Mouse (Mus musculus): ENCODE data around the gene Klk1b21.
"Not testable (repeated sequence)": the region's sequence is repeated elsewhere in the genome, so short reads cannot be mapped to it uniquely, and the experiment has no call there.

The Klk1b21 gene

GRCm38 (mm10) chr7:44102028-44102427 is at the start of gene Klk1b21:
TSS of gene Klk1b21 (plus strand) at chr7:44102328.
- DNase-seq = not testable (repeated sequence)

GRCm38 (mm10) chr7:44072117-44072516 is 30.0 kb upstream of the Klk1b21 start:
- no peak for DNase-seq

GRCm38 (mm10) chr7:44077703-44078102 is 24.4 kb upstream of the Klk1b21 start:
- DNase-seq = no peak

- no peak for DNase-seq
Measured at GRCm38 (mm10) chr7:44096111-44096510, 6.0 kb upstream of the Klk1b21 start.

GRCm38 (mm10) chr7:44112373-44112772 is 10.2 kb downstream of the Klk1b21 start, which contains the start of gene Klk1b22:
TSS of gene Klk1b22 (plus strand) at chr7:44112673.
- no peak for DNase-seq

GRCm38 (mm10) chr7:44123445-44123844 is 21.3 kb downstream of the Klk1b21 start:
- no peak for DNase-seq

- no peak for DNase-seq
Measured at GRCm38 (mm10) chr7:44136467-44136866, 34.3 kb downstream of the Klk1b21 start, which contains the start of gene Klk1b16. TSS of gene Klk1b16 (plus strand) at chr7:44136767.
